Mouse (Mus musculus) MEL (cell line): ENCODE measurements around the gene Soat2. TPM values are rescaled to one million over a fixed set of nuclear protein-coding genes. Genes with fewer than 3 reads are reported as not detected.

Experiments
- DNase-seq: peaks from one replicate; pipeline ENCODE4 v3.0.0; 2011; ENCODE audit warnings: low read depth, low spot score
- H3K27ac ChIP-seq: 2 replicates; pipeline ENCODE4 v1.5.1; 2012; ENCODE audit warnings: low read depth, mild to moderate bottlenecking, control low read depth, low read length, moderate library complexity; ENCODE audit not compliant: control insufficient read depth
- H3K27me3 ChIP-seq, 2 experiments: fragments of 150-350 bp in 1 of 2; sonication (generic) in 1 of 2; 2 replicates each; pipeline ENCODE4 v1.6.1; 2012; ENCODE audit warnings: low read length in 2 of 2, mild to moderate bottlenecking in 2 of 2, improper control_type of control experiment in 1 of 2, moderate library complexity in 1 of 2; ENCODE audit not compliant: insufficient read depth in 2 of 2, control insufficient read depth in 1 of 2
- H3K36me3 ChIP-seq, 2 experiments: 2 replicates each; pipeline ENCODE4 v1.6.1; 2012 to 2014; ENCODE audit warnings: low read length in 2 of 2, improper control_type of control experiment in 1 of 2, inconsistent platforms in 1 of 2, mild to moderate bottlenecking in 1 of 2; ENCODE audit not compliant: insufficient read depth in 2 of 2, control insufficient read depth in 1 of 2
- H3K4me1 ChIP-seq, 2 experiments: fragments of 150-350 bp in 1 of 2; sonication (generic) in 1 of 2; 2 replicates each; pipeline ENCODE4 v1.6.1; 2012; ENCODE audit warnings: low read length in 2 of 2, improper control_type of control experiment in 1 of 2, mild to moderate bottlenecking in 1 of 2; ENCODE audit not compliant: insufficient read depth in 2 of 2, control insufficient read depth in 1 of 2
- H3K4me3 ChIP-seq, 2 experiments: fragments of 150-350 bp in 1 of 2; sonication (generic) in 1 of 2; 2 replicates each; pipeline ENCODE4 v1.5.1; 2012; ENCODE audit warnings: low read depth in 2 of 2, low read length in 2 of 2, mild to moderate bottlenecking in 2 of 2, moderate library complexity in 2 of 2, control low read depth in 1 of 2, improper control_type of control experiment in 1 of 2; ENCODE audit not compliant: control insufficient read depth in 1 of 2, insufficient read depth in 1 of 2
- H3K79me2 ChIP-seq: 2 replicates; pipeline ENCODE4 v1.6.1; 2012; ENCODE audit warnings: mild to moderate bottlenecking, low read length, moderate library complexity; ENCODE audit not compliant: control insufficient read depth, poor library complexity, insufficient read depth
- H3K9ac ChIP-seq: 2 replicates; pipeline ENCODE4 v1.6.1; 2012; ENCODE audit warnings: low read depth, mild to moderate bottlenecking, control low read depth, low read length, moderate library complexity; ENCODE audit not compliant: control insufficient read depth, poor library complexity, severe bottlenecking
- H3K9me3 ChIP-seq: fragments of 150-350 bp; sonication (generic); replicated peaks from 2 replicates; pipeline ENCODE4 v1.6.1; 2012; ENCODE audit warnings: mild to moderate bottlenecking, low read length, improper control_type of control experiment, moderate library complexity; ENCODE audit not compliant: insufficient read depth
- CHD2 ChIP-seq: IDR thresholded peaks from 2 replicates; pipeline ENCODE4 v1.6.1; 2011; ENCODE audit warnings: low read length, improper control_type of control experiment
- CTCF ChIP-seq, 3 experiments: IDR thresholded peaks in 2 of 3; conservative IDR thresholded peaks in 1 of 3; 2 replicates each; pipeline ENCODE4 v1.5.1; 2011 to 2012; ENCODE audit warnings: low read length in 3 of 3, low read depth in 2 of 3, mild to moderate bottlenecking in 2 of 3, improper control_type of control experiment in 1 of 3, inconsistent platforms in 1 of 3, mixed read lengths in 1 of 3, moderate library complexity in 1 of 3; ENCODE audit not compliant: control insufficient read depth in 1 of 3, insufficient read depth in 1 of 3, poor library complexity in 1 of 3, severe bottlenecking in 1 of 3
- E2F4 ChIP-seq: IDR thresholded peaks from 2 replicates; pipeline ENCODE4 v1.6.1; 2011; ENCODE audit warnings: low read depth, low read length, improper control_type of control experiment, borderline replicate concordance
- EP300 ChIP-seq, 2 experiments: IDR thresholded peaks; 2 replicates each; pipeline ENCODE4 v1.6.1; 2011; ENCODE audit warnings: improper control_type of control experiment in 2 of 2, low read length in 2 of 2, low read depth in 1 of 2, mild to moderate bottlenecking in 1 of 2
- ETS1 ChIP-seq: IDR thresholded peaks from 2 replicates; pipeline ENCODE4 v1.6.1; 2012; ENCODE audit warnings: low read depth, mild to moderate bottlenecking, inconsistent platforms, low read length, improper control_type of control experiment, moderate library complexity
- GABPA ChIP-seq: IDR thresholded peaks from 2 replicates; pipeline ENCODE4 v1.6.1; 2012; ENCODE audit warnings: low read depth, mild to moderate bottlenecking, inconsistent platforms, low read length, improper control_type of control experiment, moderate library complexity
- HCFC1 ChIP-seq: IDR thresholded peaks from 2 replicates; pipeline ENCODE4 v1.6.1; 2012; ENCODE audit warnings: low read depth, mild to moderate bottlenecking, inconsistent platforms, low read length, improper control_type of control experiment, moderate library complexity
- JUND ChIP-seq: IDR thresholded peaks from 2 replicates; pipeline ENCODE4 v1.6.1; 2011; ENCODE audit warnings: low read depth, mild to moderate bottlenecking, improper control_type of control experiment, low read length
- KAT2A ChIP-seq: conservative IDR thresholded peaks from 2 replicates; pipeline ENCODE4 v1.6.1; 2012; ENCODE audit warnings: low read depth, low read length, improper control_type of control experiment, inconsistent platforms
- MAFK ChIP-seq: IDR thresholded peaks from 2 replicates; pipeline ENCODE4 v1.6.1; 2011; ENCODE audit warnings: low read depth, mild to moderate bottlenecking, low read length, improper control_type of control experiment, borderline replicate concordance
- MAZ ChIP-seq: IDR thresholded peaks from 2 replicates; pipeline ENCODE4 v1.6.1; 2012; ENCODE audit warnings: low read depth, mild to moderate bottlenecking, inconsistent platforms, low read length, improper control_type of control experiment
- MXI1 ChIP-seq: IDR thresholded peaks from 2 replicates; pipeline ENCODE4 v1.6.1; 2011; ENCODE audit warnings: mild to moderate bottlenecking, low read depth, low read length, improper control_type of control experiment
- MYB ChIP-seq: IDR thresholded peaks from 2 replicates; pipeline ENCODE4 v1.6.1; 2011; ENCODE audit warnings: mild to moderate bottlenecking, low read depth, low read length, improper control_type of control experiment
- NRF1 ChIP-seq: IDR thresholded peaks from 2 replicates; pipeline ENCODE4 v1.6.1; 2014; ENCODE audit warnings: low read depth, mild to moderate bottlenecking, inconsistent platforms, low read length, improper control_type of control experiment, moderate library complexity; ENCODE audit not compliant: poor library complexity, insufficient read depth, severe bottlenecking
- POLR2A ChIP-seq, 2 experiments: IDR thresholded peaks; 2 replicates each; pipeline ENCODE4 v1.6.1; 2011 to 2012; ENCODE audit warnings: low read length in 2 of 2, mild to moderate bottlenecking in 2 of 2, control low read depth in 1 of 2, improper control_type of control experiment in 1 of 2, low read depth in 1 of 2, moderate library complexity in 1 of 2; ENCODE audit not compliant: control insufficient read depth in 1 of 2, insufficient read depth in 1 of 2, poor library complexity in 1 of 2
- POLR2AphosphoS2 ChIP-seq: IDR thresholded peaks from 2 replicates; pipeline ENCODE4 v1.6.1; 2011; ENCODE audit warnings: low read length, improper control_type of control experiment
- RCOR1 ChIP-seq: IDR thresholded peaks from 2 replicates; pipeline ENCODE4 v1.6.1; 2012; ENCODE audit warnings: low read depth, mild to moderate bottlenecking, inconsistent platforms, low read length, improper control_type of control experiment
- SIN3A ChIP-seq: IDR thresholded peaks from 2 replicates; pipeline ENCODE4 v1.6.1; 2012; ENCODE audit warnings: low read length, improper control_type of control experiment, inconsistent platforms
- SMC3 ChIP-seq: IDR thresholded peaks from 2 replicates; pipeline ENCODE4 v1.6.1; 2011; ENCODE audit warnings: low read depth, low read length, improper control_type of control experiment
- TAL1 ChIP-seq: IDR thresholded peaks from 2 replicates; pipeline ENCODE4 v1.6.1; 2012; ENCODE audit warnings: mild to moderate bottlenecking, inconsistent platforms, low read length, moderate library complexity, mixed read lengths
- TBP ChIP-seq: IDR thresholded peaks from 2 replicates; pipeline ENCODE4 v1.8.0; 2011; ENCODE audit warnings: low read depth, low read length, improper control_type of control experiment
- TCF12 ChIP-seq: IDR thresholded peaks from 2 replicates; pipeline ENCODE4 v1.6.1; 2014; ENCODE audit warnings: low read depth, mild to moderate bottlenecking, inconsistent platforms, low read length, improper control_type of control experiment, moderate library complexity
- UBTF ChIP-seq: IDR thresholded peaks from 2 replicates; pipeline ENCODE4 v1.6.1; 2012; ENCODE audit warnings: low read depth, mild to moderate bottlenecking, inconsistent platforms, low read length, improper control_type of control experiment, moderate library complexity, borderline replicate concordance; ENCODE audit not compliant: insufficient read depth
- USF1 ChIP-seq: IDR thresholded peaks from 2 replicates; pipeline ENCODE4 v1.6.1; 2014; ENCODE audit warnings: low read depth, mild to moderate bottlenecking, inconsistent platforms, low read length, improper control_type of control experiment, moderate library complexity
- ZKSCAN1 ChIP-seq: IDR thresholded peaks from 2 replicates; pipeline ENCODE4 v1.6.1; 2012; ENCODE audit warnings: low read depth, mild to moderate bottlenecking, inconsistent platforms, low read length, improper control_type of control experiment, moderate library complexity
- ZMIZ1 ChIP-seq: IDR thresholded peaks from 2 replicates; pipeline ENCODE4 v1.6.1; 2012; ENCODE audit warnings: low read depth, mild to moderate bottlenecking, inconsistent platforms, low read length, improper control_type of control experiment, moderate library complexity
- polyA plus RNA-seq, 2 experiments: library from polyadenylated mRNA; stranded (reverse) in 1 of 2; unstranded in 1 of 2; fragments of >175 nt in 1 of 2; fragments of >200 nt in 1 of 2; gene quantifications; 2 replicates each; pipeline versions ENCODE4 v1.2.1 to v1.2.4; 2012; ENCODE audit warnings: low replicate concordance in 2 of 2, low read depth in 1 of 2; ENCODE audit not compliant: insufficient read length in 2 of 2, insufficient read depth in 1 of 2, missing spikeins in 1 of 2
- total RNA-seq: library from RNA; depleted of rRNA; stranded (reverse); fragments of 300-350 nt; gene quantifications from 2 replicates; pipeline ENCODE4 v1.2.3, GENCODE M21; 2012

Gene Soat2
- total and polyA plus RNA-seq, 3 experiments, result 20.0 to 44.8 TPM; not detected in 1

DNA sequence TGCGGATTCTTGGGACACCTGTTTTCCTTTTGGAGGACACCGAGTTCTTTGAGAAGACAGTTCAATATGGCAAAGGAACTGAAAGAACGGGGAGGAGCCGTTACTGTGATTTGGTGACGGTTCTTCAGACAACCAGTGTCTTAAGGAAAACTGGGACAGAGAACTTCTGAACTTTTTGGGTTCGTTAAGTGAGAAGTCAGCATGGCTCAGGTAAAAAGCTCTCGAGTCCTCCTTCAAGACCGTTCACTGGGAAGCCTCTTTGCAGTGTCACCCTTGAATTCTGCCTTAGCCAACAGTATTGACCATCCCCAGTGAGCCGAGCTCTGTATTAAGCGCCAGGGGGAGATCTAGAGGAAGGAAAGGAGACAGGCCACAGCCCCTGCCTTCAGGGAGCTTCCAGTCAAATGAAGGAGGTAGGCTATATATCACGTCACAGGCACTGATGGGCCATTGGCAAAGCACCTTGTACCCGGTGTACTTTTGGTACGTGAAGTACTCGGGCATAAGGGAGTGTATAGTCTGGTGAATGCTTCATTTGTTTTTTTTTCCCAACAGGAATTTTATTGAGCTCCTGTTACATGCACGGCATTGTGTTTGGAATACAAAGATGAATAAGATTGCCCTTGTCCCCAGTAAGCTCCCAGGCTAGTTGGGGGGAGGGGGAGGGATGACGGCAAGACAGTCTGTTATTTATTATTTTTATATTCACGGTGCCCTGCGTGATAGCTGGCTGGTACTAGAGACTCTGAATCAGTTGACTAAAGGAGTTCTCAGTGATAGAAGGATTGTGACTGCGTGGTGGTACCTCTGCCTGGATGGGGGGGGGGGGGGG, 54.6 kb downstream of the Soat2 start, which contains the start of gene Csad:
TSS of gene Csad (minus strand) at position 51 of the 832 bp plus-strand sequence.
- Histone ChIP-seq H3K27me3 (no peaks in the 10 kb centered on the region), H3K36me3 (peaks cover 9 to 42% of the 10 kb centered on the region in 2 experiments), H3K9me3 (no peaks in the 10 kb centered on the region), H3K9ac (peak within 1 kb of the TSS; percentile 97), H3K4me3 (peak within 1 kb of the TSS; percentile 93 to 97), H3K27ac (peak within 1 kb of the TSS; percentile 96), H3K4me1 (peaks cover 13 to 24% of the 10 kb centered on the region in 2 experiments), H3K79me2 (peaks cover 8% of the 10 kb centered on the region)
- no peak for DNase-seq
- TF ChIP-seq POLR2AphosphoS2 (no peak), CHD2 (no peak), HCFC1 (no peak), GABPA (no peak), MYB (no peak), USF1 (no peak), CTCF (IDR thresholded peaks at IDR 0.05 in 2 of 3, conservative IDR thresholded peaks at IDR 0.05 in 1 of 3; ENCODE audit: control insufficient read depth in 1 of 3, insufficient read depth in 1 of 3, low read depth in 2 of 3, low read length in 3 of 3, poor library complexity in 1 of 3, severe bottlenecking in 1 of 3) (no peak), TCF12 (no peak), MAFK (no peak), ZMIZ1 (no peak), NRF1 (no peak), ZKSCAN1 (no peak), UBTF (no peak), EP300 (IDR thresholded peaks at IDR 0.05; ENCODE audit: low read depth in 1 of 2, low read length in 2 of 2) (no peak), POLR2A (IDR thresholded peaks at IDR 0.05; ENCODE audit: control insufficient read depth in 1 of 2, insufficient read depth in 1 of 2, low read depth in 1 of 2, low read length in 2 of 2, poor library complexity in 1 of 2) (no peak), RCOR1 (no peak), TAL1 (no peak), MAZ (no peak), TBP (no peak)
- TF ChIP-seq, all 39 proteins: peak for 0

DNA sequence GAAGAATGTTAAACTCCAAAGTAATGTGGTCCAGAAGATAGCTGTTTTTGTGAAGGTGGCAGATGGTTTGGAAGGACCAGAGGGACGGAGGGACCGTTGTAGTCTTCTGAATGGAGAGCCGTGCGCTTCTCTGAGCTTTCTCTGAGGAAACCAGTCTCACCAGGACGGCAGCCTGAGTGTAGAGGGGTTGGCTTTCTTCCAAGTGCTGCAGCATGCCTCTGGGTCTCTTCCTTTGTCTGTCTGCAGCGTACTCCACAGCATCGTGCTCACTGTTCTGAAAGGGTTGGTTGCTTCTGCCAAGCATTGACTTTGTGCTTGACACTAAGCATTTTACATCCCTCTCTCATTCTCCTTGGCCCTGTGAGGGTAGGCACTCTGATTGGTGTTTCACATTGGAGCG, 55.5 kb downstream of the Soat2 start:
- Histone ChIP-seq H3K27me3 (no peaks in the 10 kb centered on the region), H3K9ac (no peak overlapping the region), H3K9me3 (no peaks in the 10 kb centered on the region), H3K36me3 (peaks cover 14 to 42% of the 10 kb centered on the region in 2 experiments), H3K4me1 (peaks cover 13 to 27% of the 10 kb centered on the region in 2 experiments), H3K27ac (no peak overlapping the region), H3K79me2 (peaks cover 8% of the 10 kb centered on the region), H3K4me3 (no peak overlapping the region)
- TF ChIP-seq CHD2, result no peak
- no peak for TF ChIP-seq E2F4
- no peak for TF ChIP-seq TCF12
- no peak for TF ChIP-seq MXI1
- TF ChIP-seq ETS1, result no peak
- TF ChIP-seq ZKSCAN1, result no peak
- TF ChIP-seq JUND, result no peak
- TF ChIP-seq KAT2A, result no peak
- TF ChIP-seq POLR2A (IDR thresholded peaks at IDR 0.05; ENCODE audit: control insufficient read depth in 1 of 2, insufficient read depth in 1 of 2, low read depth in 1 of 2, low read length in 2 of 2, poor library complexity in 1 of 2), result no peak
- TF ChIP-seq MAFK, result no peak
- no peak for TF ChIP-seq SIN3A
- no peak for TF ChIP-seq NRF1
- TF ChIP-seq EP300 (IDR thresholded peaks at IDR 0.05; ENCODE audit: low read depth in 1 of 2, low read length in 2 of 2), result no peak
- TF ChIP-seq TBP, result no peak
- no peak for TF ChIP-seq GABPA
- no peak for TF ChIP-seq POLR2AphosphoS2
- no peak for TF ChIP-seq CTCF (IDR thresholded peaks at IDR 0.05 in 2 of 3, conservative IDR thresholded peaks at IDR 0.05 in 1 of 3; ENCODE audit: control insufficient read depth in 1 of 3, insufficient read depth in 1 of 3, low read depth in 2 of 3, low read length in 3 of 3, poor library complexity in 1 of 3, severe bottlenecking in 1 of 3)
- no peak for TF ChIP-seq MYB
- no peak for TF ChIP-seq SMC3
- peak; percentile 30 for DNase-seq
